Comparison of ENCODE assay signal across 8 mouse cellular contexts in genomic region chr7:102211071-102211470, GRCm38 (mm10). TPM values are rescaled to one million over a fixed set of nuclear protein-coding genes. Genes with fewer than 3 reads are reported as not detected.
DNase-seq lines count a peak whose midpoint lies in the region; ATAC-seq and TF ChIP-seq lines count a peak whose summit lies in the region.

No protein-coding gene starts in this region.

- H3K9me3 ChIP-seq in intestine, embryonic 14.5 days (ENCODE audit: control insufficient read depth, low read length) = no peaks in the 10 kb centered on the region
- no peaks in the 10 kb centered on the region for H3K9me3 ChIP-seq in neural tube, embryonic 13.5 days

- H3K4me1 ChIP-seq in cortical plate, adult 2 months (ENCODE audit: control insufficient read depth, insufficient read depth, low read length) = peaks cover 4% of the 10 kb centered on the region; the same call in 1 of the 2 replicates
- peaks cover 12% of the 10 kb centered on the region for H3K4me1 ChIP-seq in intestine, embryonic 14.5 days (replicated peaks; ENCODE audit: control insufficient read depth, insufficient read depth, low read length)
- H3K4me1 ChIP-seq in neural tube, embryonic 13.5 days (replicated peaks) = peaks cover 33% of the 10 kb centered on the region

- H3K27ac ChIP-seq in layer of hippocampus, adult 2 months = peak overlapping the region; percentile 92
- H3K27ac ChIP-seq in cortical plate, adult 2 months (ENCODE audit: insufficient read depth, low read length) = 0 out of 2 replicates have a peak overlapping the region, but pooled peaks have one; percentile 67
- H3K27ac ChIP-seq in intestine, embryonic 14.5 days (ENCODE audit: low read depth) = peak overlapping the region; percentile 89
- peak overlapping the region; percentile 96 for H3K27ac ChIP-seq in neural tube, embryonic 13.5 days (replicated peaks)

- TF ChIP-seq POLR2A in cortical plate, adult 2 months (IDR thresholded peaks at IDR 0.05; ENCODE audit: extremely low read depth, insufficient read depth, low read length) = no peak

- H3K36me3 ChIP-seq in intestine, embryonic 14.5 days (ENCODE audit: control insufficient read depth, insufficient read depth, low read length) = no peaks in the 10 kb centered on the region
- H3K36me3 ChIP-seq in neural tube, embryonic 13.5 days = 0 out of 2 replicates have a peak, but pooled peaks cover 3% of the 10 kb centered on the region

- no peak for DNase-seq in layer of hippocampus, adult 2 months (ENCODE audit: low spot score in 2 of 2)
- no peak for DNase-seq in layer of hippocampus, adult 11-12 months (ENCODE audit: low spot score)
- DNase-seq in intestine, embryonic 14.5 days (ENCODE audit: low spot score) = no peak
- no peak for DNase-seq in frontal cortex, postnatal 14 days (ENCODE audit: low spot score in 2 of 2)
- no peak for DNase-seq in adrenal gland, adult 8-10 months
- DNase-seq in adrenal gland, adult 2 months = no peak

- WGBS in intestine, embryonic 14.5 days = 71% methylated on average over 3 of the region's 3 CpGs
- WGBS in neural tube, embryonic 13.5 days = 70% methylated on average over 3 of the region's 3 CpGs

- no peak overlapping the region for H3K9ac ChIP-seq in intestine, embryonic 14.5 days (ENCODE audit: low read length)
- peak overlapping the region; percentile 73 for H3K9ac ChIP-seq in neural tube, embryonic 13.5 days

- H3K27me3 ChIP-seq in intestine, embryonic 14.5 days (replicated peaks; ENCODE audit: control insufficient read depth, insufficient read depth, low read length) = no peaks in the 10 kb centered on the region
- no peaks in the 10 kb centered on the region for H3K27me3 ChIP-seq in neural tube, embryonic 13.5 days

- peak overlapping the region; percentile 48 for H3K4me2 ChIP-seq in intestine, embryonic 14.5 days (ENCODE audit: low read length)
- H3K4me2 ChIP-seq in neural tube, embryonic 13.5 days = peak overlapping the region; percentile 66

- peak overlapping the region; percentile 70 for H3K4me3 ChIP-seq in layer of hippocampus, adult 2 months
- peak overlapping the region; percentile 42; the same call in 1 of the 2 replicates for H3K4me3 ChIP-seq in cortical plate, adult 2 months (ENCODE audit: insufficient read depth, low read length)
- peak overlapping the region; percentile 82 for H3K4me3 ChIP-seq in intestine, embryonic 14.5 days (ENCODE audit: low read depth, low read length)
- peak overlapping the region; percentile 88 for H3K4me3 ChIP-seq in neural tube, embryonic 13.5 days

- TF ChIP-seq CTCF in layer of hippocampus, adult 2 months (conservative IDR thresholded peaks at IDR 0.05) = peak; percentile 60
- no peak for TF ChIP-seq CTCF in cortical plate, adult 2 months (IDR thresholded peaks at IDR 0.05; ENCODE audit: extremely low read depth, insufficient read depth, low read length)

- no peak for ATAC-seq in intestine, embryonic 14.5 days (replicated peaks; ENCODE audit: low FRiP score, low TSS enrichment, low read depth)
- ATAC-seq in neural tube, embryonic 13.5 days (ENCODE audit: low read depth) = no peak

RNA-seq across cellular contexts. Expression of gene Pgap2, which starts 1.1 kb away (rescaled TPM):
- 10 to 100 TPM; 24.3 to 30.6 TPM for total RNA-seq in layer of hippocampus, adult 2 months (2021)
- polyA plus RNA-seq in cortical plate, adult 2 months (2012; rRNA removed) = 29.1 and 29.9 TPM in 2 replicates
- 88.9 and 92.6 TPM in 2 replicates for polyA plus RNA-seq in intestine, embryonic 14.5 days (2014; fragmentation: Nextera tagmentation; extraction: Ambion mirVana)
- polyA plus RNA-seq in neural tube, embryonic 13.5 days (2015; fragmentation: Nextera tagmentation; extraction: Ambion mirVana) = 47.5 and 49.6 TPM in 2 replicates
- total RNA-seq in adrenal gland, adult 8-10 months (2022) = 10 to 100 TPM; 76.4 to 94.5 (median 93.0) TPM
- total RNA-seq in adrenal gland, adult 2 months (2021) = 10 to 100 TPM; 62.6 to 96.0 TPM
- 320 and 360 TPM in 2 replicates for polyA plus RNA-seq in adrenal gland, adult 2 months (2012; rRNA removed)

RNA-seq across cellular contexts. Expression of gene Nup98, which starts 1.1 kb away (rescaled TPM):
- 10 to 100 TPM; 40.7 to 45.0 TPM for total RNA-seq in layer of hippocampus, adult 2 months (2021)
- polyA plus RNA-seq in cortical plate, adult 2 months (2012; rRNA removed) = 16.2 and 17.1 TPM in 2 replicates
- 46.6 and 52.1 TPM in 2 replicates for polyA plus RNA-seq in intestine, embryonic 14.5 days (2014; fragmentation: Nextera tagmentation; extraction: Ambion mirVana)
- polyA plus RNA-seq in neural tube, embryonic 13.5 days (2015; fragmentation: Nextera tagmentation; extraction: Ambion mirVana) = 21.6 and 23.7 TPM in 2 replicates
- 10 to 100 TPM; 56.0 to 84.3 (median 74.0) TPM for total RNA-seq in adrenal gland, adult 8-10 months (2022)
- total RNA-seq in adrenal gland, adult 2 months (2021) = 10 to 100 TPM; 47.8 to 84.4 TPM
- 10.1 and 13.5 TPM in 2 replicates for polyA plus RNA-seq in adrenal gland, adult 2 months (2012; rRNA removed)

RNA-seq across cellular contexts. Expression of gene Rhog, which starts 44.8 kb away (rescaled TPM):
- 10 to 100 TPM; 23.4 to 23.9 TPM for total RNA-seq in layer of hippocampus, adult 2 months (2021)
- 50.9 and 55.1 TPM in 2 replicates for polyA plus RNA-seq in cortical plate, adult 2 months (2012; rRNA removed)
- 63.7 and 65.0 TPM in 2 replicates for polyA plus RNA-seq in intestine, embryonic 14.5 days (2014; fragmentation: Nextera tagmentation; extraction: Ambion mirVana)
- polyA plus RNA-seq in neural tube, embryonic 13.5 days (2015; fragmentation: Nextera tagmentation; extraction: Ambion mirVana) = 20.1 and 22.5 TPM in 2 replicates
- total RNA-seq in adrenal gland, adult 8-10 months (2022) = 10 to 100 TPM; 39.8 to 54.4 (median 47.5) TPM
- 10 to 100 TPM; 48.0 to 62.7 TPM for total RNA-seq in adrenal gland, adult 2 months (2021)
- polyA plus RNA-seq in adrenal gland, adult 2 months (2012; rRNA removed) = 60.0 and 69.0 TPM in 2 replicates

RNA-seq across cellular contexts. Expression of gene Stim1, which starts 56.5 kb away (rescaled TPM):
- 10 to 100 TPM; 61.3 to 66.8 TPM for total RNA-seq in layer of hippocampus, adult 2 months (2021)
- 75.4 and 75.7 TPM in 2 replicates for polyA plus RNA-seq in cortical plate, adult 2 months (2012; rRNA removed)
- 22.4 and 23.6 TPM in 2 replicates for polyA plus RNA-seq in intestine, embryonic 14.5 days (2014; fragmentation: Nextera tagmentation; extraction: Ambion mirVana)
- polyA plus RNA-seq in neural tube, embryonic 13.5 days (2015; fragmentation: Nextera tagmentation; extraction: Ambion mirVana) = 10.2 and 11.6 TPM in 2 replicates
- 10 to 100 TPM; 74.4 to 93.6 (median 83.3) TPM for total RNA-seq in adrenal gland, adult 8-10 months (2022)
- 10 to 100 TPM; 68.2 to 74.8 TPM for total RNA-seq in adrenal gland, adult 2 months (2021)
- 68.4 and 77.7 TPM in 2 replicates for polyA plus RNA-seq in adrenal gland, adult 2 months (2012; rRNA removed)
